Mouse (Mus musculus) heart, adult 9 months (tissue): ENCODE results near the gene Gm5938.

Source experiments
- DNase-seq, 2 experiments: peaks; one replicate each; pipeline ENCODE4 v3.0.0; 2022; ENCODE audit warnings: low spot score in 2 of 2

Gm5938 gene

DNA sequence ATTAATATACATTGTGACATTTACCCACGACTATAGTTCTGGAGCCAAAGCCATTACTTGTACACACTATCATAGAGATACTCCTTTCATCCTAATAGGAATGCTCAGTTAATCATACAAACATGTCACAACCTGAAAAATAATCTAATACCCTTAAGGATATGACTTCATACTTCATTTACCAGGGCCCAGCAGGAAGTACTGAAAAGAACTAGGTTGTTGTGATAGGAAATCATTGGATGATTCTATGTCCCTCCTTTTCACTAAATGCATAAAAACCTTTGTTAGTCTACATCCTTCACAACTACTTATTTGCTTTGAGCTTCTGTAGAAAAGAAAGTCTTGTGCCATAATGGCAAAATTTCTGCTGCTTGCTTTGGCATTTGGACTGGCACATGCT lies at the start of gene Gm5938:
Gene Gm5938 (plus strand): TSS at position 301 of the 400 bp plus-strand sequence.
- DNase-seq: no peak

DNA sequence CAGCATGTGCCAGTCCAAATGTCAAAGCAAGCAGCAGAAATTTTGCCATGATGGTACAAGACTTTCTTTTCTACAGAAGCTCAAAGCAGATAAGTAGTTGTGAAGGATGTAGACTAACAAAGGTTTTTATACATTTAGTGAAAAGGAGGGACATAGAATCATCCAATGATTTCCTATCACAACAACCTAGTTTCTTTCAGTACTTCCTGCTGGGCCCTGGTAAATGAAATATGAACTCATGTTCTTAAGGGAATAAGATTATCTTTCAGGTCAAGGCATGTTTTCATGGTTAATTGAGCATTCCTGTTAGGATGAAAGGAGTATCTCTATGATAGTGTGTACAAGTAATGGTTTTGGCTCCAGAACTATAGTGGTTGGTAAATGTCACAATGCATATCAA lies 34.0 kb upstream of the Gm5938 start, which contains the start of gene Obp1a:
Gene Obp1a (minus strand): TSS at position 101 of the 400 bp plus-strand sequence.
- no peak for DNase-seq
